Mouse (Mus musculus) hindbrain, embryonic 13.5 days (tissue): Measurements from ENCODE around the gene Gps1. TPM values are rescaled to one million over a fixed set of nuclear protein-coding genes. Genes with fewer than 3 reads are reported as not detected.

Experiments used
- ATAC-seq: fragments of 200-750 bp; cut with Nextera tagmentation; 2 replicates; pipeline ENCODE4 v1.8.0; 2017; ENCODE audit warnings: moderate TSS enrichment; ENCODE audit not compliant: low FRiP score
- H3K27ac ChIP-seq: fragments of 300-500 bp; sonication (generic); 2 replicates; pipeline ENCODE4 v1.5.1; 2015; ENCODE audit warnings: inconsistent platforms, mild to moderate bottlenecking, moderate library complexity
- H3K27me3 ChIP-seq: fragments of 300-500 bp; sonication (generic); 2 replicates; pipeline ENCODE4 v1.6.1; 2015; ENCODE audit warnings: mild to moderate bottlenecking, inconsistent platforms
- H3K36me3 ChIP-seq: fragments of 300-500 bp; sonication (generic); 2 replicates; pipeline ENCODE4 v1.6.1; 2015; ENCODE audit warnings: mild to moderate bottlenecking, inconsistent platforms
- H3K4me1 ChIP-seq: fragments of 300-500 bp; sonication (generic); replicated peaks from 2 replicates; pipeline ENCODE4 v1.6.1; 2015; ENCODE audit warnings: inconsistent platforms
- H3K4me2 ChIP-seq: fragments of 300-500 bp; sonication (generic); 2 replicates; pipeline ENCODE4 v1.6.1; 2015; ENCODE audit warnings: inconsistent platforms, mild to moderate bottlenecking, moderate library complexity
- H3K4me3 ChIP-seq: fragments of 300-500 bp; sonication (generic); 2 replicates; pipeline ENCODE4 v1.5.1; 2015; ENCODE audit warnings: mild to moderate bottlenecking, inconsistent platforms
- H3K9ac ChIP-seq: fragments of 300-500 bp; sonication (generic); 2 replicates; pipeline ENCODE4 v1.6.1; 2015; ENCODE audit warnings: mild to moderate bottlenecking, inconsistent platforms
- H3K9me3 ChIP-seq: fragments of 300-500 bp; sonication (generic); 2 replicates; pipeline ENCODE4 v1.6.1; 2016; ENCODE audit warnings: inconsistent platforms
- WGBS: fragments of 180-500 bp; shearing (Covaris S2); methylation state at CpG from one replicate; pipeline ENCODE4 v1.1.7; 2015; 5-methylcytosine and 5-hydroxymethylcytosine counted together
- polyA plus RNA-seq: library from polyadenylated mRNA; unstranded; fragments of >200 nt; fragmentation: Nextera tagmentation; extraction: Ambion mirVana; gene quantifications from 2 replicates; pipeline ENCODE4 v1.2.1, GENCODE M21; 2015

Gps1 gene
- polyA plus RNA-seq, 1 experiment from 2014 or later, result 265 TPM

- Histone ChIP-seq H3K9ac (no peak overlapping the region), H3K4me3 (no peak overlapping the region), H3K4me1 (peaks cover 18% of the 10 kb centered on the region), H3K27ac (no peak overlapping the region), H3K9me3 (no peaks in the 10 kb centered on the region), H3K27me3 (no peaks in the 10 kb centered on the region), H3K36me3 (peaks cover 84% of the 10 kb centered on the region), H3K4me2 (no peak overlapping the region)
- no peak for ATAC-seq
- WGBS, result 87% methylated on average over 3 of the region's 3 CpGs
These were observed 5.7 kb downstream of the Gps1 start for GRCm38 (mm10) chr11:120789810-120790209.

GRCm38 (mm10) chr11:120792652-120793051 is 8.6 kb downstream of the Gps1 start:
- no peak overlapping the region for H3K4me2 ChIP-seq
- peaks cover 64% of the 10 kb centered on the region for H3K36me3 ChIP-seq
- H3K4me3 ChIP-seq, result no peak overlapping the region
- no peak overlapping the region for H3K9ac ChIP-seq
- no peaks in the 10 kb centered on the region for H3K9me3 ChIP-seq
- peaks cover 20% of the 10 kb centered on the region for H3K4me1 ChIP-seq
- H3K27ac ChIP-seq, result no peak overlapping the region
- no peaks in the 10 kb centered on the region for H3K27me3 ChIP-seq
- ATAC-seq, result no peak
- 95% methylated on average over 9 of the region's 9 CpGs for WGBS

- Histone ChIP-seq H3K4me3 (peak within 1 kb of the TSS; percentile 98), H3K27ac (peak within 1 kb of the TSS; percentile 90), H3K27me3 (no peaks in the 10 kb centered on the region), H3K36me3 (peaks cover 33% of the 10 kb centered on the region), H3K9me3 (no peaks in the 10 kb centered on the region), H3K4me2 (peak within 1 kb of the TSS; percentile 99), H3K9ac (peak within 1 kb of the TSS; percentile 96), H3K4me1 (peaks cover 26% of the 10 kb centered on the region)
- WGBS, result 2% methylated on average over 59 of the region's 59 CpGs
- peak; percentile 91 for ATAC-seq
These were observed 11.9 kb downstream of the Gps1 start, which contains the start of gene Dus1l for GRCm38 (mm10) chr11:120795756-120796613. Gene Dus1l (minus strand): TSS chr11:120796403.

- H3K4me2 ChIP-seq, result peak overlapping the region; percentile 99
- no peak; the same call in 1 of the 2 replicates for ATAC-seq
- H3K9ac ChIP-seq, result peak overlapping the region; percentile 69
- H3K4me3 ChIP-seq, result peak overlapping the region; percentile 15
- 29% methylated on average over 8 of the region's 8 CpGs for WGBS
- H3K9me3 ChIP-seq, result no peaks in the 10 kb centered on the region
- peaks cover 26% of the 10 kb centered on the region for H3K4me1 ChIP-seq
- no peaks in the 10 kb centered on the region for H3K27me3 ChIP-seq
- peaks cover 27% of the 10 kb centered on the region for H3K36me3 ChIP-seq
- H3K27ac ChIP-seq, result peak overlapping the region; percentile 90
These were observed 12.5 kb downstream of the Gps1 start for GRCm38 (mm10) chr11:120796614-120796946.

- H3K4me2 ChIP-seq, result no peak overlapping the region
- ATAC-seq, result no peak
- H3K27ac ChIP-seq, result no peak overlapping the region
- WGBS, result 91% methylated on average over 3 of the region's 3 CpGs
- H3K9ac ChIP-seq, result no peak overlapping the region
- peaks cover 26% of the 10 kb centered on the region for H3K4me1 ChIP-seq
- H3K27me3 ChIP-seq, result no peaks in the 10 kb centered on the region
- H3K36me3 ChIP-seq, result peaks cover 11% of the 10 kb centered on the region
- no peaks in the 10 kb centered on the region for H3K9me3 ChIP-seq
- H3K4me3 ChIP-seq, result no peak overlapping the region
These were observed 14.2 kb downstream of the Gps1 start for GRCm38 (mm10) chr11:120798244-120798643.

GRCm38 (mm10) chr11:120799316-120799890 is 15.3 kb downstream of the Gps1 start:
- H3K9ac ChIP-seq, result no peak overlapping the region
- H3K27me3 ChIP-seq, result no peaks in the 10 kb centered on the region
- H3K4me3 ChIP-seq, result no peak overlapping the region
- no peak for ATAC-seq
- peak overlapping the region; percentile 44 for H3K27ac ChIP-seq
- no peaks in the 10 kb centered on the region for H3K36me3 ChIP-seq
- 79% methylated on average over 6 of the region's 6 CpGs for WGBS
- peaks cover 23% of the 10 kb centered on the region for H3K4me1 ChIP-seq
- no peak overlapping the region for H3K4me2 ChIP-seq
- no peaks in the 10 kb centered on the region for H3K9me3 ChIP-seq

- WGBS, result 12% methylated on average over 10 of the region's 10 CpGs
- Histone ChIP-seq H3K4me2 (no peak overlapping the region), H3K4me1 (peaks cover 15% of the 10 kb centered on the region), H3K36me3 (peaks cover 6% of the 10 kb centered on the region), H3K9ac (peak overlapping the region; percentile 47; the same call in 1 of the 2 replicates), H3K9me3 (no peaks in the 10 kb centered on the region), H3K4me3 (no peak overlapping the region), H3K27ac (peak overlapping the region; percentile 44), H3K27me3 (no peaks in the 10 kb centered on the region)
- ATAC-seq, result peak; percentile 57
These were observed 16.2 kb downstream of the Gps1 start for GRCm38 (mm10) chr11:120800061-120800904.

GRCm38 (mm10) chr11:120804274-120804673 is 20.2 kb downstream of the Gps1 start:
- Histone ChIP-seq H3K9ac (no peak overlapping the region), H3K36me3 (peaks cover 46% of the 10 kb centered on the region), H3K4me2 (no peak overlapping the region), H3K27me3 (no peaks in the 10 kb centered on the region), H3K27ac (no peak overlapping the region), H3K9me3 (no peaks in the 10 kb centered on the region), H3K4me1 (0 out of 2 replicates have a peak, but pooled peaks cover 6% of the 10 kb centered on the region), H3K4me3 (no peak overlapping the region)
- ATAC-seq, result no peak
- 80% methylated on average over 7 of the region's 7 CpGs for WGBS

- ATAC-seq, result no peak
- H3K4me2 ChIP-seq, result no peak overlapping the region
- no peaks in the 10 kb centered on the region for H3K27me3 ChIP-seq
- no peaks in the 10 kb centered on the region for H3K9me3 ChIP-seq
- 77% methylated on average over 4 of the region's 4 CpGs for WGBS
- H3K4me3 ChIP-seq, result no peak overlapping the region
- H3K36me3 ChIP-seq, result peaks cover 51% of the 10 kb centered on the region
- no peak overlapping the region for H3K9ac ChIP-seq
- 0 out of 2 replicates have a peak, but pooled peaks cover 5% of the 10 kb centered on the region for H3K4me1 ChIP-seq
- no peak overlapping the region for H3K27ac ChIP-seq
These were observed 20.7 kb downstream of the Gps1 start for GRCm38 (mm10) chr11:120804769-120805168.

- Histone ChIP-seq H3K4me3 (no peak overlapping the region), H3K36me3 (peaks cover 60% of the 10 kb centered on the region), H3K9me3 (no peaks in the 10 kb centered on the region), H3K9ac (no peak overlapping the region), H3K4me1 (no peaks in the 10 kb centered on the region), H3K27ac (no peak overlapping the region), H3K27me3 (no peaks in the 10 kb centered on the region), H3K4me2 (no peak overlapping the region)
- 89% methylated on average over 7 of the region's 7 CpGs for WGBS
- no peak for ATAC-seq
These were observed 21.6 kb downstream of the Gps1 start for GRCm38 (mm10) chr11:120805375-120806298.

- Histone ChIP-seq H3K4me3 (no peak overlapping the region), H3K9ac (no peak overlapping the region), H3K4me2 (no peak overlapping the region), H3K4me1 (no peaks in the 10 kb centered on the region), H3K9me3 (no peaks in the 10 kb centered on the region), H3K27ac (no peak overlapping the region), H3K27me3 (no peaks in the 10 kb centered on the region), H3K36me3 (peaks cover 83% of the 10 kb centered on the region)
- WGBS, result 93% methylated on average over 12 of the region's 12 CpGs
- ATAC-seq, result no peak
These were observed 23.9 kb downstream of the Gps1 start for GRCm38 (mm10) chr11:120808010-120808409.
